Mouse (Mus musculus) ES-E14 (cell line): ENCODE data around the gene Rbm39.
A peak's percentile ranks its signal among the peaks of the same experiment; 100 is the strongest.
"Not testable (repeated sequence)": the region's sequence is repeated elsewhere in the genome, so short reads cannot be mapped to it uniquely, and the experiment has no call there.

Source experiments
- CHD2 ChIP-seq: IDR thresholded peaks from 2 replicates; pipeline ENCODE4 v1.6.1; 2014; ENCODE audit warnings: mild to moderate bottlenecking, low read depth, low read length, inconsistent platforms
- MAFK ChIP-seq: IDR thresholded peaks from 2 replicates; pipeline ENCODE4 v1.6.1; 2014; ENCODE audit warnings: mild to moderate bottlenecking, low read depth, low read length, inconsistent platforms; ENCODE audit not compliant: insufficient read depth
- ZC3H11A ChIP-seq: IDR thresholded peaks from 2 replicates; pipeline ENCODE4 v1.6.1; 2012; ENCODE audit warnings: low read depth, mild to moderate bottlenecking, inconsistent platforms, low read length, borderline replicate concordance
- ZNF384 ChIP-seq: IDR thresholded peaks from 2 replicates; pipeline ENCODE4 v1.6.1; 2012; ENCODE audit warnings: low read depth, low read length, inconsistent platforms

DNA sequence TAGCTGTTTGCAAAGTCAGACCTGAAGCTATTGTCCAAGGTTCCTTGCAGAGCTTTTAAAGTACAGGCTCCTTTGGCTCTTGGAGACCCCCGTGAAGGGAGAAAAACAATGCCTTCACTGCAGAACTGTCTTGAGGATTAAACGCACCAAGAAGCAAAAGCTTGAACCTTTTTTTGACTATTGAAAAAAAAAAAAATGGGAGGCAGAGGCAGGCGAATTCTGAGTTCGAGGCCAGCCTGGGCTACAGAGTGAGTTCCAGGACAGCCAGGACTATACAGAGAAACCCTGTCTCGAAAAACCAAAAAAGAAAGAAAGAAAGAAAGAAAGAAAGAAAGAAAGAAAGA, 68.0 kb downstream of the Rbm39 start:
- peak; percentile 41; the same call in 1 of the 2 replicates for TF ChIP-seq ZNF384
- TF ChIP-seq ZC3H11A, CHD2, MAFK: not testable (repeated sequence)
